In the genomic region with DNA sequence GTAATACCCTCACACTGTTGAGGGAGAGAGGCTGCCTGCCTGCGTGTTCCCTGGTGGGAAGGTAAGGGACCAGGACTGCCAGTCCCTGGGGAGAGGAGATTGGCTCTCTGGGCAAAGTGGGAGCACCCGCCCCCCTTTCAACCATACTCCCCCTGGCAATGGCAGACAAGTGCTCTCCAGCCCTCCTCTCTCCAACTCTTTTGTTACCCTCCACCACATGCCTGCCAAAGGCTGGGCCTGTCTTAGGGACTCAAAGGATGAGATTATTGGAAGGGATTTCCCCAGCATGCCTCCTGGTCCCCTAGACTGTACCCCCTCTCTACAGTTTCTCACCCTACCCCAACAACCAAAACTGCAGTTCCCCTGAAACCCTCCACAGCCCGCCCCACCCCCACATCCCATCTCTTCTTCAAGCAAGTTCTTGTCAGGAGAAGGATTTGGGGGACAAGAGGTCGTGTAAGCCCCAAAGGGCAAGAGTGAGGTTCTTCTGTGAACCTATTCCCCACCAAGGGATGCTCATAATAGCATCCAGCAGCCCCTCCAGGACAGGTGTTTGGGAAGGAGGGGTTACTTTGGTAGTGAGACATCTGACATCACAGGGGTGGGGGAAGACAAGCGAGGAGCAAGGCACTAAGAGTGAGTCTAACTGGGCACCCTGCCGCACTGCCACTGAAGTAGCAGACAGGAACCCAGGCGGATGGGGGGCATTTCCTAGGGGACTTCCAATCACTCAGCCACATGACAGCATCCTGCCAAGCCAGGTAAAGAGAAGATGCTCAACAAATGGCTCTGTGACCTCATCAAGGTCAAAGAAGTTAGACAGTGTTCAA, we compare ENCODE assay signal across 11 mouse cellular contexts. TPM values are rescaled to one million over a fixed set of nuclear protein-coding genes. Genes with fewer than 3 reads are reported as not detected.
DNase-seq lines count a peak whose midpoint lies in the region; ATAC-seq lines count a peak whose summit lies in the region.
"Had no signal": no experiment of that assay in that cellular context is flagged by ENCODE, and none has a peak within 500 bp of the region (broad histone marks: within the 10 kb centered on the region; RNA-seq: fewer than 3 reads in every experiment).

No protein-coding gene starts in this region.

- no peaks in the 10 kb centered on the region for H3K36me3 ChIP-seq in kidney, embryonic 15.5 days
- no peaks in the 10 kb centered on the region for H3K36me3 ChIP-seq in embryonic facial prominence, embryonic 11.5 days (replicated peaks; ENCODE audit: control insufficient read depth, insufficient read depth, low read depth, low read length)
- peaks cover under 1% of the 10 kb centered on the region; the same call in 1 of the 2 replicates for H3K36me3 ChIP-seq in hindbrain, embryonic 12.5 days
- H3K36me3 ChIP-seq in midbrain, embryonic 14.5 days (ENCODE audit: control insufficient read depth, insufficient read depth, low read length) = 0 out of 2 replicates have a peak, but pooled peaks cover 15% of the 10 kb centered on the region

- peaks cover 82% of the 10 kb centered on the region for H3K27me3 ChIP-seq in kidney, embryonic 15.5 days
- peaks cover 33% of the 10 kb centered on the region for H3K27me3 ChIP-seq in embryonic facial prominence, embryonic 11.5 days (ENCODE audit: control insufficient read depth, insufficient read depth, low read length)
- H3K27me3 ChIP-seq in hindbrain, embryonic 12.5 days = peaks cover 17% of the 10 kb centered on the region
- no peaks in the 10 kb centered on the region for H3K27me3 ChIP-seq in midbrain, embryonic 14.5 days (ENCODE audit: control insufficient read depth, insufficient read depth, low read length)

- no peak for DNase-seq in kidney, adult 9 months
- DNase-seq in embryonic facial prominence, embryonic 11.5 days (ENCODE audit: low spot score) = no peak
- DNase-seq in midbrain, embryonic 14.5 days = peak; percentile 57
- no peak for DNase-seq in right cerebral cortex, adult 2 months (ENCODE audit: low spot score in 2 of 2)
- no peak for DNase-seq in spleen, adult 12 weeks (ENCODE audit: low spot score)
- no peak for DNase-seq in left cerebral cortex, postnatal 36 days (ENCODE audit: low spot score in 2 of 2)

- peak overlapping the region; percentile 40 for H3K4me3 ChIP-seq in kidney, embryonic 15.5 days (replicated peaks)
- H3K4me3 ChIP-seq in embryonic facial prominence, embryonic 11.5 days (ENCODE audit: low read depth, low read length) = peak overlapping the region; percentile 40
- peak overlapping the region; percentile 81 for H3K4me3 ChIP-seq in hindbrain, embryonic 12.5 days
- peak overlapping the region; percentile 92 for H3K4me3 ChIP-seq in midbrain, embryonic 14.5 days (replicated peaks; ENCODE audit: low read depth, low read length)

- H3K4me2 ChIP-seq in kidney, embryonic 15.5 days = peak overlapping the region; percentile 74
- H3K4me2 ChIP-seq in embryonic facial prominence, embryonic 11.5 days (ENCODE audit: low read depth, low read length) = peak overlapping the region; percentile 71; the same call in 1 of the 2 replicates
- H3K4me2 ChIP-seq in hindbrain, embryonic 12.5 days (replicated peaks) = peak overlapping the region; percentile 72
- H3K4me2 ChIP-seq in midbrain, embryonic 14.5 days (ENCODE audit: low read length) = peak overlapping the region; percentile 76

- peak; percentile 44 for ATAC-seq in kidney, embryonic 15.5 days (replicated peaks; ENCODE audit: low FRiP score)
- ATAC-seq in embryonic facial prominence, embryonic 11.5 days (replicated peaks; ENCODE audit: insufficient number of reproducible peaks, low FRiP score, low TSS enrichment, low read depth) = no peak; the same call in 1 of the 2 replicates
- no peak for ATAC-seq in hindbrain, embryonic 12.5 days (ENCODE audit: low FRiP score)
- ATAC-seq in midbrain, embryonic 14.5 days (ENCODE audit: low FRiP score, low TSS enrichment) = 0 out of 2 replicates have a peak, but pooled peaks have one; percentile 0

- no peak overlapping the region for H3K27ac ChIP-seq in kidney, embryonic 15.5 days
- no peak overlapping the region for H3K27ac ChIP-seq in embryonic facial prominence, embryonic 11.5 days (replicated peaks; ENCODE audit: low read depth, low read length)
- H3K27ac ChIP-seq in hindbrain, embryonic 12.5 days = peak overlapping the region; percentile 98
- peak overlapping the region; percentile 99 for H3K27ac ChIP-seq in midbrain, embryonic 14.5 days (replicated peaks; ENCODE audit: low read depth, low read length)

- H3K4me1 ChIP-seq in kidney, embryonic 15.5 days = peaks cover 16% of the 10 kb centered on the region
- H3K4me1 ChIP-seq in embryonic facial prominence, embryonic 11.5 days (ENCODE audit: control insufficient read depth, insufficient read depth, low read length) = peaks cover 8% of the 10 kb centered on the region
- peaks cover 58% of the 10 kb centered on the region for H3K4me1 ChIP-seq in hindbrain, embryonic 12.5 days
- H3K4me1 ChIP-seq in midbrain, embryonic 14.5 days (ENCODE audit: control insufficient read depth, insufficient read depth, low read length) = peaks cover 41% of the 10 kb centered on the region

- H3K9ac ChIP-seq in kidney, embryonic 15.5 days = no peak overlapping the region
- H3K9ac ChIP-seq in embryonic facial prominence, embryonic 11.5 days (replicated peaks; ENCODE audit: low read length) = peak overlapping the region; percentile 51
- H3K9ac ChIP-seq in hindbrain, embryonic 12.5 days = peak overlapping the region; percentile 97
- H3K9ac ChIP-seq in midbrain, embryonic 14.5 days (replicated peaks; ENCODE audit: low read length) = peak overlapping the region; percentile 99

- H3K9me3 ChIP-seq in kidney, embryonic 15.5 days (replicated peaks) = no peaks in the 10 kb centered on the region
- no peaks in the 10 kb centered on the region for H3K9me3 ChIP-seq in embryonic facial prominence, embryonic 11.5 days (replicated peaks; ENCODE audit: control insufficient read depth, low read length)
- no peaks in the 10 kb centered on the region for H3K9me3 ChIP-seq in hindbrain, embryonic 12.5 days (replicated peaks)
- no peaks in the 10 kb centered on the region for H3K9me3 ChIP-seq in midbrain, embryonic 14.5 days (ENCODE audit: control insufficient read depth, low read length)
- H3K9me3 ChIP-seq: megakaryocyte, embryonic 14.5 days had no signal

- intact Hi-C loops in left cerebral cortex, postnatal 36 days (cut with DNase I) = loop anchor here (5.0 kb wide), 1 partner anchor 35 kb away; no protein-coding TSS in a partner anchor

- WGBS in kidney, embryonic 15.5 days = 23% methylated on average over 7 of the region's 7 CpGs
- 19% methylated on average over 7 of the region's 7 CpGs for WGBS in embryonic facial prominence, embryonic 11.5 days
- 14% methylated on average over 7 of the region's 7 CpGs for WGBS in hindbrain, embryonic 12.5 days
- WGBS in midbrain, embryonic 14.5 days = 13% methylated on average over 7 of the region's 7 CpGs

RNA-seq across cellular contexts. Expression of a gene that starts 1.3 kb away (rescaled TPM):
- polyA plus RNA-seq in kidney, embryonic 15.5 days (2015; fragmentation: Nextera tagmentation; extraction: Ambion mirVana) = 0.04 and 0.05 TPM in 2 replicates
- polyA plus RNA-seq in embryonic facial prominence, embryonic 11.5 days (2014; fragmentation: Nextera tagmentation; extraction: Ambion mirVana) = 1.9 and 2.6 TPM in 2 replicates
- 26.8 and 28.3 TPM in 2 replicates for polyA plus RNA-seq in hindbrain, embryonic 12.5 days (2016; fragmentation: Nextera tagmentation; extraction: Ambion mirVana)
- 16.4 and 18.4 TPM in 2 replicates for polyA plus RNA-seq in midbrain, embryonic 14.5 days (2014; fragmentation: Nextera tagmentation; extraction: Ambion mirVana)
- total RNA-seq in left cerebral cortex, postnatal 36 days (2021) = 10 to 100 TPM; 14.5 to 18.5 TPM
- total RNA-seq: MEL had no signal
- polyA plus RNA-seq: large intestine, adult 2 months had no signal

RNA-seq across cellular contexts. Expression of a gene that starts 22.6 kb away (rescaled TPM):
- 12.7 and 14.5 TPM in 2 replicates for polyA plus RNA-seq in kidney, embryonic 15.5 days (2015; fragmentation: Nextera tagmentation; extraction: Ambion mirVana)
- polyA plus RNA-seq in embryonic facial prominence, embryonic 11.5 days (2014; fragmentation: Nextera tagmentation; extraction: Ambion mirVana) = 10.0 and 10.6 TPM in 2 replicates
- 13.8 and 15.3 TPM in 2 replicates for polyA plus RNA-seq in hindbrain, embryonic 12.5 days (2016; fragmentation: Nextera tagmentation; extraction: Ambion mirVana)
- 11.5 and 17.4 TPM in 2 replicates for polyA plus RNA-seq in midbrain, embryonic 14.5 days (2014; fragmentation: Nextera tagmentation; extraction: Ambion mirVana)
- 10 to 100 TPM; 91.1 to 94.2 TPM for total RNA-seq in left cerebral cortex, postnatal 36 days (2021)

Comparison
In these comparisons a context has a peak if more than half of its experiments do, and no peak if none do; other contexts are left out.
1. ATAC-seq: peak in kidney, embryonic 15.5 days (single experiment) and midbrain, embryonic 14.5 days (single experiment); none in embryonic facial prominence, embryonic 11.5 days (single experiment) and hindbrain, embryonic 12.5 days (single experiment).
2. H3K27ac ChIP-seq: peak in hindbrain, embryonic 12.5 days (single experiment) and midbrain, embryonic 14.5 days (single experiment); none in kidney, embryonic 15.5 days (single experiment) and embryonic facial prominence, embryonic 11.5 days (single experiment).
3. H3K4me3 ChIP-seq: peak in every context shown above with its lines; median percentile 92 in midbrain, embryonic 14.5 days; 81 in hindbrain, embryonic 12.5 days; 40 in kidney, embryonic 15.5 days; 40 in embryonic facial prominence, embryonic 11.5 days.
4. Peak in every context shown above with its lines, with median percentiles within 50 percentile points of each other: H3K4me2 ChIP-seq.